Mouse (Mus musculus) MN1 (cell line): Measurements from ENCODE around the gene Olfr1152.

Experiments used
- DNase-seq: peaks from one replicate; pipeline ENCODE4 v3.0.0-alpha.2; 2016; ENCODE audit warnings: low spot score

The Olfr1152 gene

GRCm38 (mm10) chr2:87866192-87866591 is at the start of gene Olfr1152:
Gene Olfr1152 (plus strand): TSS chr2:87866492.
- no peak for DNase-seq

- DNase-seq, result no peak
Observed at GRCm38 (mm10) chr2:87830233-87830632, 36.1 kb upstream of the Olfr1152 start, which contains the start of gene Olfr1148. Gene Olfr1148 (plus strand): TSS chr2:87830533.

- DNase-seq, result no peak
Observed at GRCm38 (mm10) chr2:87843693-87844092, 22.6 kb upstream of the Olfr1152 start, which contains the start of gene Olfr1150-ps1. Gene Olfr1150-ps1 (plus strand): TSS chr2:87843993.

GRCm38 (mm10) chr2:87855562-87855961 is 10.7 kb upstream of the Olfr1152 start, which contains the start of gene Olfr1151:
Gene Olfr1151 (plus strand): TSS chr2:87855862.
- no peak for DNase-seq

GRCm38 (mm10) chr2:87894662-87895061 is 28.4 kb downstream of the Olfr1152 start, which contains the start of gene Olfr1153:
Gene Olfr1153 (plus strand): TSS chr2:87894962.
- no peak for DNase-seq

GRCm38 (mm10) chr2:87905066-87905465 is 38.8 kb downstream of the Olfr1152 start, which contains the start of gene Olfr1154:
Gene Olfr1154 (minus strand): TSS chr2:87905166.
- no peak for DNase-seq
